Mouse (Mus musculus) neural tube, embryonic 15.5 days (tissue): ENCODE measurements around the gene Tcf20. TPM values are rescaled to one million over a fixed set of nuclear protein-coding genes. Genes with fewer than 3 reads are reported as not detected.

Experiments
- ATAC-seq: fragments of 200-750 bp; cut with Nextera tagmentation; 2 replicates; pipeline ENCODE4 v1.8.0; 2017; ENCODE audit warnings: mild to moderate bottlenecking, moderate TSS enrichment, moderate library complexity; ENCODE audit not compliant: low FRiP score
- H3K27ac ChIP-seq: fragments of 300-500 bp; sonication (generic); replicated peaks from 2 replicates; pipeline ENCODE4 v1.5.1; 2015; ENCODE audit warnings: mild to moderate bottlenecking, inconsistent platforms
- H3K27me3 ChIP-seq: fragments of 300-500 bp; sonication (generic); replicated peaks from 2 replicates; pipeline ENCODE4 v1.6.1; 2015; ENCODE audit warnings: inconsistent platforms
- H3K36me3 ChIP-seq: fragments of 300-500 bp; sonication (generic); 2 replicates; pipeline ENCODE4 v1.6.1; 2015; ENCODE audit warnings: inconsistent platforms
- H3K4me1 ChIP-seq: fragments of 300-500 bp; sonication (generic); 2 replicates; pipeline ENCODE4 v1.6.1; 2015; ENCODE audit warnings: inconsistent platforms
- H3K4me2 ChIP-seq: fragments of 300-500 bp; sonication (generic); 2 replicates; pipeline ENCODE4 v1.6.1; 2015; ENCODE audit warnings: inconsistent platforms, mild to moderate bottlenecking, moderate library complexity
- H3K4me3 ChIP-seq: fragments of 300-500 bp; sonication (generic); replicated peaks from 2 replicates; pipeline ENCODE4 v1.5.1; 2015; ENCODE audit warnings: mild to moderate bottlenecking, inconsistent platforms
- H3K9ac ChIP-seq: fragments of 300-500 bp; sonication (generic); replicated peaks from 2 replicates; pipeline ENCODE4 v1.6.1; 2015; ENCODE audit warnings: mild to moderate bottlenecking, inconsistent platforms
- H3K9me3 ChIP-seq: fragments of 300-500 bp; sonication (generic); replicated peaks from 2 replicates; pipeline ENCODE4 v1.6.1; 2016; ENCODE audit warnings: inconsistent platforms
- WGBS: fragments of 180-500 bp; shearing (Covaris S2); methylation state at CpG from one replicate; pipeline ENCODE4 v1.1.7; 2015; ENCODE audit warnings: mixed read lengths; 5-methylcytosine and 5-hydroxymethylcytosine counted together
- polyA plus RNA-seq: library from polyadenylated mRNA; unstranded; fragments of >200 nt; fragmentation: Nextera tagmentation; extraction: Ambion mirVana; gene quantifications from 2 replicates; pipeline ENCODE4 v1.2.1, GENCODE M21; 2015

Gene Tcf20
- polyA plus RNA-seq, 1 experiment from 2014 or later: 11.2 TPM

DNA sequence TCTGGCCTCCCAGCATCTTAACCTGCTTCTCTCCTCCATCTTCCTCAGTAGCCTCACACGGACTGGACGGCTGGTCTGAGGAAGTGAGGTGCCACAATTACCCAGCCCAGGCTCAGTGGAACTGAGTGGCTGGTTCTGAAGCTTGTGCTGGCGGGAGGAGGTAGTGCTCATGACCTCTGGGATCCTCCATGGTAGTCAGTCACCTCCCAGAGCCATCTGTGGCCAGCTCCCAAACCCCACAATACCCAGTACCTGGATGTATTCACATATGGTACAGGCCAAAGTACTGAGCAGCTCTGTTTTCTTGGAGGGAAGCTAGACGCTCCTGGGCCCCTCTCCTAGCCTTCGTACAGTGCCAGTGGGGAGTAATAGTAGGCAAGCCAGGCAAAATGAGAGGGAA is 80.4 kb downstream of the Tcf20 start:
- Histone ChIP-seq H3K4me2 (no peak overlapping the region), H3K27me3 (peaks cover 23% of the 10 kb centered on the region; the same call in 1 of the 2 replicates), H3K4me3 (no peak overlapping the region), H3K9ac (no peak overlapping the region), H3K4me1 (peaks cover 47% of the 10 kb centered on the region), H3K27ac (no peak overlapping the region), H3K9me3 (no peaks in the 10 kb centered on the region), H3K36me3 (no peaks in the 10 kb centered on the region)
- 72% methylated on average over 5 of the region's 5 CpGs for WGBS
- no peak for ATAC-seq

GRCm38 (mm10) chr15:82906574-82907061 is 81.1 kb downstream of the Tcf20 start:
- peaks cover 20% of the 10 kb centered on the region; the same call in 1 of the 2 replicates for H3K27me3 ChIP-seq
- H3K9me3 ChIP-seq: no peaks in the 10 kb centered on the region

DNA sequence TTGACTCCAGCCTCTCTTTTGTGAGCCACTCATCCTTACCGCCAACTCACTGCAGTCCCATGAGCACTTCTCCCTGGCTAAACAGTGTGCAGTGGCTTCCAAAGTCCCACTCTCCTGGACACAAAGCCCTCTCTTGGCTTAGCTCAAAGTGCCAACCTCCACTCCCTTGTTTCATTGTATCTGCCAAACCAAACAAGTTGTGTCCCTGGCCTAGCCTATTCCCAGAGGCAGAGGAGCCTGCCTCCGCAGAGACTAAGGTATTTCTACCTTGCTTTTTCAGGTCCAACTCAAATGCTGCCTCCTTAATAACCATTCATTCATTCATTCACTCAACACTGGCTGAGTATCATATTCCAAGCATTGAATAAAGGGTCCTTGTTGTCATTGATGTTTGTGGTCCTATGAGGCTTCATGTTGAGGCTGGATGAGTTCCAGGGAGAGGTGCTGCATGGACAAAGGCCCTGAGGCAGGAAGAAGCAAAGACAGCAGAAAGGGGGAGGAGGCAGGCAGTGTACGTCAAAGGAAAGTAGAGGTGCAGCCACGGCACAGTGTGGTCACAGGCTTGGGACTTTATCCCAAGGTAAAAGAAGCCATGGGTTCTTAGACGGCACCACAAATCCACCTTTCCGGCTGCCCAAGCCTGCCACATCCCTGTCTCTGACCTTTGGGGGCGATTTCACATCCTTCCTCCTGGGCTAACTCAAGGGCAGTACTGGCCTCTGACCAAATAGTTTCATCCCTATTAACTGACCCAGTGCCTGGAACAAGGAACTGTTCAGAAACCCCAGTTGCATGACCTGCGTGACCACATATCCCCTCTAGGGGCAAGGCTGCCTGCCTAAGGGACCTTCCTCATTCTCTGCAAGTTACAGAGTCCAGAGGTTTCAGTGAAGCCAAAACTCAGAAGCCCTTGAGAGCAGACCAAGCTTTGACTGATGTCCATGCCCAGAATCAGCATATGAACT is 82.0 kb downstream of the Tcf20 start:
- no peak overlapping the region for H3K9ac ChIP-seq
- no peaks in the 10 kb centered on the region for H3K9me3 ChIP-seq
- no peaks in the 10 kb centered on the region for H3K36me3 ChIP-seq
- H3K27me3 ChIP-seq: peaks cover 20% of the 10 kb centered on the region; the same call in 1 of the 2 replicates
- H3K27ac ChIP-seq: no peak overlapping the region
- peaks cover 42% of the 10 kb centered on the region for H3K4me1 ChIP-seq
- no peak overlapping the region for H3K4me2 ChIP-seq
- whole genome bisulfite sequencing: 69% methylated on average over 8 of the region's 8 CpGs
- no peak for ATAC-seq
- no peak overlapping the region for H3K4me3 ChIP-seq

More at GRCm38 (mm10) chr15:82906574-82907061, 81.1 kb downstream of the Tcf20 start:
- H3K27ac ChIP-seq: peak overlapping the region; percentile 54
- H3K9ac ChIP-seq: no peak overlapping the region
- H3K4me1 ChIP-seq: peaks cover 45% of the 10 kb centered on the region
- no peak overlapping the region for H3K4me2 ChIP-seq
- 66% methylated on average over 7 of the region's 7 CpGs for WGBS
- no peak overlapping the region for H3K4me3 ChIP-seq
- no peak for ATAC-seq
- H3K36me3 ChIP-seq: no peaks in the 10 kb centered on the region

- Histone ChIP-seq H3K27me3 (peaks cover 11% of the 10 kb centered on the region; the same call in 1 of the 2 replicates), H3K9me3 (no peaks in the 10 kb centered on the region), H3K27ac (no peak overlapping the region), H3K4me3 (no peak overlapping the region), H3K4me2 (no peak overlapping the region), H3K4me1 (peaks cover 44% of the 10 kb centered on the region), H3K9ac (0 out of 2 replicates have a peak overlapping the region, but pooled peaks have one; percentile 17), H3K36me3 (no peaks in the 10 kb centered on the region)
- WGBS: 20% methylated on average over 7 of the region's 7 CpGs
- ATAC-seq: no peak
These were observed 83.1 kb downstream of the Tcf20 start for GRCm38 (mm10) chr15:82904526-82904925.

- WGBS: 42% methylated on average over 4 of the region's 4 CpGs
- Histone ChIP-seq H3K4me1 (peaks cover 57% of the 10 kb centered on the region), H3K9ac (no peak overlapping the region), H3K9me3 (no peaks in the 10 kb centered on the region), H3K36me3 (no peaks in the 10 kb centered on the region), H3K27ac (no peak overlapping the region), H3K4me2 (no peak overlapping the region), H3K4me3 (no peak overlapping the region), H3K27me3 (peaks cover 6% of the 10 kb centered on the region; the same call in 1 of the 2 replicates)
- no peak for ATAC-seq
These were observed 85.2 kb downstream of the Tcf20 start for GRCm38 (mm10) chr15:82902521-82902920.

GRCm38 (mm10) chr15:82901306-82901705 is 86.4 kb downstream of the Tcf20 start:
- Histone ChIP-seq H3K4me3 (no peak overlapping the region), H3K9me3 (no peaks in the 10 kb centered on the region), H3K4me2 (no peak overlapping the region), H3K27ac (0 out of 2 replicates have a peak overlapping the region, but pooled peaks have one; percentile 5), H3K36me3 (no peaks in the 10 kb centered on the region), H3K9ac (no peak overlapping the region), H3K27me3 (peaks cover 6% of the 10 kb centered on the region; the same call in 1 of the 2 replicates), H3K4me1 (peaks cover 58% of the 10 kb centered on the region)
- 9% methylated on average over 6 of the region's 6 CpGs for WGBS
- ATAC-seq: no peak

GRCm38 (mm10) chr15:82900331-82900730 is 87.3 kb downstream of the Tcf20 start:
- Histone ChIP-seq H3K36me3 (no peaks in the 10 kb centered on the region), H3K27me3 (peaks cover 6% of the 10 kb centered on the region; the same call in 1 of the 2 replicates), H3K4me2 (peak overlapping the region; percentile 94), H3K4me1 (peaks cover 53% of the 10 kb centered on the region), H3K9me3 (no peaks in the 10 kb centered on the region), H3K4me3 (peak overlapping the region; percentile 97; the same call in 1 of the 2 replicates), H3K27ac (0 out of 2 replicates have a peak overlapping the region, but pooled peaks have one; percentile 28), H3K9ac (no peak overlapping the region)
- WGBS: 37% methylated on average over 3 of the region's 3 CpGs
- peak; percentile 4; the same call in 1 of the 2 replicates for ATAC-seq

GRCm38 (mm10) chr15:82899676-82900301 is 87.9 kb downstream of the Tcf20 start:
- Histone ChIP-seq H3K9ac (peak overlapping the region; percentile 84), H3K36me3 (no peaks in the 10 kb centered on the region), H3K4me2 (peak overlapping the region; percentile 94), H3K27ac (peak overlapping the region; percentile 92), H3K9me3 (no peaks in the 10 kb centered on the region), H3K4me1 (peaks cover 48% of the 10 kb centered on the region), H3K4me3 (peak overlapping the region; percentile 97), H3K27me3 (peaks cover 6% of the 10 kb centered on the region; the same call in 1 of the 2 replicates)
- peak; percentile 95 for ATAC-seq
- under 1% methylated on average over 40 of the region's 56 CpGs for WGBS

DNA sequence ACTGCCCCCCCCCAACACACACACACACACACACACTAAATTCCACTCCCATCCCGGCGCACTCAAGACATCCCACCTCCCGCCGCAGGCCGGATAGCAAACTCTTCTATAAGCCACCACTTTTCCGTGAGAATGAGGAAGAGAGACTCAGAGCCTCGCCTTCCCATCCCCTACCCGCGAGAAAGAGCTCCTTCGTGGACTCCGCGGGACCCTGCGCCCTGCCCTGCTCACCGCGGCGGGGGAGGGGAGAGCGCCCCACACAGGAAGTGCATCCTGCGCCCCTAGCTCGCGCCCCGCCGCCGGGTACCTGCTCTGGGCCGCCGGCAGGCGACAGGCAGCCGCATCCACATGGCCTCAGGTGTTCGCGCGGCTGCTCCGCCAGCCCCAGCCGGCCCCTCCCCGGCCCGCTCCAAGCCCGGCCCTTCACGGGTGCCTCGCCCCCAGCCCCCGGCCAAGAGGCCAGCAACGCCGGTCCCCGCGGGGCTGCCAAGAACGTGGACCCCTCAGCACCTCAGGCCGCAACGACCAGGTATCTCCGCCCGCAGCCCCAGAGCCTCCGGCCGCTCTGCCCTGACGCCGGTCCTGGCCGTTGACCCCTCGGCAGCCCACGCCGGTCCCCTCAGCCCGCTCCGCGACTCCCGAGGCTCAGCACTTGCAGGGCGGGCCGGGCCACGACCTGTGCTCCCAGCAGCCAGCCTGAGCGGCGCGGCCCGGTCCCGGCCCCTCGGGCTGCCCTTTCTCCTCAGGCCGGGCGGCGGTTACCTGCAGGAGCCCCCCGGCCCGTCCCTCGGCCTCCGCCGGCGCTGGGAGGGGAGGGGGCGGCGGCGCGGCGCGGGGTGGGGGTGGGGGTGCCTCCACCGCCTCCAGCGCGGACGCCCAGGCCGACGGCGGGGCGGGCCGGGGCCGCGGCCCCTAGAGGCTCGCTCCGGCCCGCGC is 88.7 kb downstream of the Tcf20 start:
- Histone ChIP-seq H3K9me3 (no peaks in the 10 kb centered on the region), H3K9ac (peak overlapping the region; percentile 84), H3K4me1 (peaks cover 40% of the 10 kb centered on the region), H3K4me2 (peak overlapping the region; percentile 94), H3K27ac (peak overlapping the region; percentile 92), H3K27me3 (peaks cover 6% of the 10 kb centered on the region; the same call in 1 of the 2 replicates), H3K4me3 (peak overlapping the region; percentile 97), H3K36me3 (no peaks in the 10 kb centered on the region)
- peak; percentile 75 for ATAC-seq
- WGBS: under 1% methylated on average over 79 of the region's 98 CpGs

DNA sequence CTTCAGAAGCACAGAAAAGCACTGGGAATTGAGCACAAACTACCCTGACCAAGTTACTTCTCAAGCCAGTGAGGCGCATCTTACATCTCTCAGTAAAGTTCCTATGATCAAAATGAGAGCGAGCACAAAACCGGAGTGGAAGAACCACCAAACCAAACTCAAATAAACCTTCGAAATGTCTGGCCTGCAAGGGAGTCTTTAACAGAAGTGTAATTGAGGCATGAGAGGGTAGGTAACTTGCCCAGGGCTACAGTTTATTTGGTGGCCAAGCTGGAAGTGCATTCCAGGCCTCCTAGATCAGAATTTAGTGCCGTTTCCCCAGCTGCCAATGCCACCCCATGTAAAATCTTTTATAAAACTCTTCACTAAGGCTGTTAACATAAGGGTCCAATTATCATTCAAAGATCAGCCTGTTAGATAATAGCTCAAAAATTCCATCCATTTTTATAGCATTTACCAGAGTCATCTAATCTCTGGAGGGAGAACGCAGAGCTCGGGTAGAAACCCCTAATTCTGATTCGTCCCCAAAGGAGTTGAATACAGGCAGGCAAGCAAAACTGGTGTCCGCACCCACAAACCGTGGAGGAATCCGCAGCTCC is 89.4 kb downstream of the Tcf20 start:
- Histone ChIP-seq H3K9ac (peak overlapping the region; percentile 84), H3K27ac (peak overlapping the region; percentile 92; the same call in 1 of the 2 replicates), H3K4me3 (peak overlapping the region; percentile 97), H3K27me3 (peaks cover 5% of the 10 kb centered on the region; the same call in 1 of the 2 replicates), H3K9me3 (no peaks in the 10 kb centered on the region), H3K4me1 (peaks cover 40% of the 10 kb centered on the region), H3K4me2 (peak overlapping the region; percentile 94), H3K36me3 (no peaks in the 10 kb centered on the region)
- no peak for ATAC-seq
- WGBS: 13% methylated on average over 11 of the region's 11 CpGs
